Mouse (Mus musculus): ENCODE data around the gene Zmiz1.

DNA sequence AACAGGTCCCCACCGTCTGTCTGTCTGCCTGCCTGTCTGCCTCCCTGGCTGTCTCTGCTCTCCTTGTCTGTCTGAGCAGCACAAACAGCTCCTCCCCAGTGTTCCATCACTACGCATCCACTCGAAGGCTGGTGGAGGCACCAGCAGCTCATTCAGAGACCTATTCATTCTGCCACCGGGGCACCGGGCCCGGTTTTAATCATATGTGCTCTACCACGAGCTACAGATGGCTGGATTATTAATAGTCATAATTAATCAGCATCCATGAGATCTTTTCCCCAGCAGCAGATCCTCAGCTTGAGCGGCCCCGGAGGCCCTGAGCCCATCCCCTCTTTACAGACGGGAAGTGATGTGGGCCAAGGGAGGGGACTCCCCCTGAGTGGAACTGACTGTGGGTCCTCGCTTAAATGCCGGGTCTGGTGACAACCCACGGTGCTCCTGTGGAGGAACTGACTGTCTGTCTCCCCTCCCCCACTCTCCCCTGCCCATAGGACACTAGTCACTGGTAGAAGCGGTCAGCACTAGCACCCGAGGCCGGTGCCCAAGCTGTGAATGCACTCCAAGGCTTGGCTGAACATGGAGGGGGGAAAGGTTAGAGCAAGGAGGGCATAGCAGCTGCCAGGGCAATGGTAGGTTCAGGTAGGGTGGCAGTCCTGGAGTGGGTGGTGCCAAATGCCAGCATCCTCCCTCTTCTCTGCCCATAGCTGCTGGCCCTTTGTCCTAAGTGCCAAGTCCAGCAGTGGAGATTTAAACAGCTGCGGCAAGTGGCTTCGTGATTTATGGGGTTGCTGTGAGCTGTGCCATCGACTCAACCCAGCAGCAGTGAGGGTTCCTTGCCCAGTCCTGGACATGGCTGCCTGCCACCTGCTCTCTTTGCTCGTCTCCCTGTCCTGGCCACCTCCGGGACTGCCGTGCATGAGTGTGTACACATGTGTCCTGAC lies 34.6 kb downstream of the Zmiz1 start:
- TF ChIP-seq CTCF (IDR thresholded peaks at IDR 0.05; ENCODE audit: low read depth, low read length) (no peak), EP300 (IDR thresholded peaks at IDR 0.05; ENCODE audit: insufficient read depth, low read depth, low read length) (no peak)
